Mouse (Mus musculus) kidney, postnatal 0 days (tissue): Measurements from ENCODE around the gene Gm9857. TPM values are rescaled to one million over a fixed set of nuclear protein-coding genes. Genes with fewer than 3 reads are reported as not detected.
A peak's percentile ranks its signal among the peaks of the same experiment; 100 is the strongest.

ENCODE experiments used
- ATAC-seq: fragments of 200-750 bp; cut with Nextera tagmentation; replicated peaks from 2 replicates; pipeline ENCODE4 v1.8.0; 2017; ENCODE audit warnings: low read depth, moderate number of reproducible peaks, moderate TSS enrichment, moderate library complexity; ENCODE audit not compliant: low FRiP score
- DNase-seq: peaks from one replicate; pipeline ENCODE4 v3.0.0-alpha.2; 2016; ENCODE audit warnings: low spot score
- H3K27ac ChIP-seq: fragments of 300-500 bp; sonication (generic); 2 replicates; pipeline ENCODE4 v1.5.1; 2014; ENCODE audit warnings: mild to moderate bottlenecking
- H3K27me3 ChIP-seq: fragments of 300-500 bp; sonication (generic); 2 replicates; pipeline ENCODE4 v1.6.1; 2014; ENCODE audit warnings: low read length, mixed read lengths; ENCODE audit not compliant: insufficient read depth
- H3K36me3 ChIP-seq: fragments of 300-500 bp; sonication (generic); 2 replicates; pipeline ENCODE4 v1.6.1; 2014; ENCODE audit warnings: low read length, mixed read lengths; ENCODE audit not compliant: insufficient read depth
- H3K4me1 ChIP-seq: fragments of 300-500 bp; sonication (generic); replicated peaks from 2 replicates; pipeline ENCODE4 v1.6.1; 2014; ENCODE audit warnings: antibody characterized with exemption, low read length, mixed read lengths; ENCODE audit not compliant: insufficient read depth
- H3K4me2 ChIP-seq: fragments of 300-500 bp; sonication (generic); 2 replicates; pipeline ENCODE4 v1.6.1; 2014; ENCODE audit warnings: mild to moderate bottlenecking, low read length, moderate library complexity, mixed read lengths
- H3K4me3 ChIP-seq: fragments of 300-500 bp; sonication (generic); replicated peaks from 2 replicates; pipeline ENCODE4 v1.5.1; 2014; ENCODE audit warnings: low read depth, low read length
- H3K9ac ChIP-seq: fragments of 300-500 bp; sonication (generic); 2 replicates; pipeline ENCODE4 v1.6.1; 2014; ENCODE audit warnings: low read depth, low read length
- H3K9me3 ChIP-seq: fragments of 300-500 bp; sonication (generic); replicated peaks from 2 replicates; pipeline ENCODE4 v1.6.1; 2016; ENCODE audit warnings: low read length, inconsistent platforms, mixed read lengths
- CTCF ChIP-seq: IDR thresholded peaks from 2 replicates; pipeline ENCODE4 v1.5.1; 2016; ENCODE audit warnings: antibody characterized with exemption, low read depth, mild to moderate bottlenecking, moderate library complexity
- WGBS: fragments of 180-500 bp; shearing (Covaris S2); extraction: QIAGEN DNeasy Blood & Tissue Kit; methylation state at CpG from one replicate; pipeline ENCODE4 v1.1.7; 2014; 5-methylcytosine and 5-hydroxymethylcytosine counted together
- polyA plus RNA-seq: library from polyadenylated mRNA; unstranded; fragments of >200 nt; fragmentation: Nextera tagmentation; extraction: Ambion mirVana; gene quantifications from 2 replicates; pipeline ENCODE4 v1.2.1, GENCODE M21; 2015

Gene Gm9857
- polyA plus RNA-seq, 1 experiment from 2014 or later, result not detected

DNA sequence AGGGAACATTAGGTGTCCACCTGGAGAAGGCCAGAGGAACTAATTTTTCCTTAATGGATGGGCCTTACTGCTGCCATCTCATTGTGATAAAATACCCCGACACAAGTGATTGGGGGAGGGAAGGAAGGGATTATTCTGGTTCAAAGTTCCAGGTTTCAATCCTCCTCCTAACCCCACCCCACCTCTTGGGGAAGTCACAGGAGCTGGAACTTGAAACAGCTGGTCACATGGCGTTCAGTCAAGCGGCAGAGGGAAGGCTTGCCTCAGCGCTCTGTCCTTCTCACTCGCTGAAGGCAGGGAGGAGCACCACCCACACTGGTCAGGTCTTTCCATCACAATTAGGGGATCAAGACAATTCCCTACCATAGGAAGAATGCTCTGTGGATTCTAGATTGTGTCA lies 1.6 kb downstream of the Gm9857 start:
- WGBS, result 91% methylated on average over 5 of the region's 5 CpGs
- H3K4me1 ChIP-seq, result no peaks in the 10 kb centered on the region
- no peak overlapping the region for H3K4me3 ChIP-seq
- H3K4me2 ChIP-seq, result no peak overlapping the region
- H3K9ac ChIP-seq, result no peak overlapping the region
- H3K9me3 ChIP-seq, result no peaks in the 10 kb centered on the region
- H3K27me3 ChIP-seq, result no peaks in the 10 kb centered on the region
- ATAC-seq (no peak), DNase-seq (no peak)
- no peak overlapping the region for H3K27ac ChIP-seq
- no peak for TF ChIP-seq CTCF
- no peaks in the 10 kb centered on the region for H3K36me3 ChIP-seq

GRCm38 (mm10) chr3:108933557-108933956 lies 6.7 kb downstream of the Gm9857 start:
- TF ChIP-seq CTCF, result no peak
- WGBS, result 94% methylated on average over 6 of the region's 6 CpGs
- no peak for DNase-seq

GRCm38 (mm10) chr3:108926308-108926707 lies 13.9 kb downstream of the Gm9857 start:
- Histone ChIP-seq H3K4me2 (no peak overlapping the region), H3K27me3 (no peaks in the 10 kb centered on the region)
- no peak for TF ChIP-seq CTCF

More at GRCm38 (mm10) chr3:108933557-108933956, 6.7 kb downstream of the Gm9857 start:
- Histone ChIP-seq H3K27ac (no peak overlapping the region), H3K4me1 (no peaks in the 10 kb centered on the region), H3K27me3 (no peaks in the 10 kb centered on the region), H3K4me2 (no peak overlapping the region), H3K36me3 (no peaks in the 10 kb centered on the region), H3K4me3 (no peak overlapping the region), H3K9me3 (no peaks in the 10 kb centered on the region), H3K9ac (no peak overlapping the region)
- ATAC-seq, result no peak

GRCm38 (mm10) chr3:108925677-108926076 lies 14.6 kb downstream of the Gm9857 start:
- no peaks in the 10 kb centered on the region for H3K4me1 ChIP-seq
- 92% methylated on average over 4 of the region's 4 CpGs for WGBS

More at GRCm38 (mm10) chr3:108926308-108926707, 13.9 kb downstream of the Gm9857 start:
- Histone ChIP-seq H3K9ac (no peak overlapping the region), H3K4me3 (no peak overlapping the region), H3K9me3 (no peaks in the 10 kb centered on the region), H3K27ac (no peak overlapping the region), H3K36me3 (no peaks in the 10 kb centered on the region), H3K4me1 (no peaks in the 10 kb centered on the region)
- ATAC-seq (no peak), DNase-seq (no peak)
- WGBS, result 60% methylated on average over 1 of the region's 1 CpGs

GRCm38 (mm10) chr3:108921822-108922221 lies 18.4 kb downstream of the Gm9857 start:
- H3K27ac ChIP-seq, result no peak overlapping the region
- 95% methylated on average over 1 of the region's 1 CpGs for WGBS
- H3K9me3 ChIP-seq, result no peaks in the 10 kb centered on the region
- H3K4me1 ChIP-seq, result no peaks in the 10 kb centered on the region
- H3K27me3 ChIP-seq, result no peaks in the 10 kb centered on the region
- no peak overlapping the region for H3K4me3 ChIP-seq
- DNase-seq, result no peak
- no peak overlapping the region for H3K4me2 ChIP-seq
- no peak for TF ChIP-seq CTCF
- no peaks in the 10 kb centered on the region for H3K36me3 ChIP-seq
- no peak overlapping the region for H3K9ac ChIP-seq
- no peak for ATAC-seq

More at GRCm38 (mm10) chr3:108925677-108926076, 14.6 kb downstream of the Gm9857 start:
- Histone ChIP-seq H3K9ac (no peak overlapping the region), H3K27me3 (no peaks in the 10 kb centered on the region), H3K27ac (no peak overlapping the region), H3K9me3 (no peaks in the 10 kb centered on the region), H3K4me2 (no peak overlapping the region), H3K4me3 (no peak overlapping the region), H3K36me3 (no peaks in the 10 kb centered on the region)
- TF ChIP-seq CTCF, result no peak
- DNase-seq (no peak), ATAC-seq (no peak)

- TF ChIP-seq CTCF, result no peak
- no peaks in the 10 kb centered on the region for H3K36me3 ChIP-seq
- H3K4me2 ChIP-seq, result no peak overlapping the region
- no peak overlapping the region for H3K27ac ChIP-seq
- no peak overlapping the region for H3K4me3 ChIP-seq
- WGBS, result 81% methylated on average over 3 of the region's 3 CpGs
- no peak for DNase-seq
- no peaks in the 10 kb centered on the region for H3K27me3 ChIP-seq
- ATAC-seq, result 0 out of 2 replicates have a peak, but pooled peaks have one; percentile 59
- H3K9me3 ChIP-seq, result no peaks in the 10 kb centered on the region
- H3K4me1 ChIP-seq, result no peaks in the 10 kb centered on the region
- no peak overlapping the region for H3K9ac ChIP-seq
Measured at GRCm38 (mm10) chr3:108920442-108921070, 19.7 kb downstream of the Gm9857 start.

GRCm38 (mm10) chr3:108918852-108919251 lies 21.4 kb downstream of the Gm9857 start:
- TF ChIP-seq CTCF, result no peak
- no peak for ATAC-seq
- H3K4me3 ChIP-seq, result no peak overlapping the region
- H3K4me2 ChIP-seq, result no peak overlapping the region
- H3K4me1 ChIP-seq, result no peaks in the 10 kb centered on the region
- H3K27me3 ChIP-seq, result no peaks in the 10 kb centered on the region
- H3K36me3 ChIP-seq, result no peaks in the 10 kb centered on the region
- DNase-seq, result no peak
- no peak overlapping the region for H3K9ac ChIP-seq
- WGBS, result 92% methylated on average over 1 of the region's 1 CpGs
- H3K27ac ChIP-seq, result no peak overlapping the region
- H3K9me3 ChIP-seq, result no peaks in the 10 kb centered on the region
